Mouse (Mus musculus) heart, postnatal 4 days (tissue): ENCODE measurements around the gene Lrrc4c. TPM values are rescaled to one million over a fixed set of nuclear protein-coding genes. Genes with fewer than 3 reads are reported as not detected.

Experiments
- DNase-seq: peaks from one replicate; pipeline ENCODE4 v3.0.0; 2021
- microRNA-seq, 2 experiments: library from miRNA; unstranded; fragments of <30 nt; microRNA quantifications; one replicate each; pipeline ENCODE4 v1.2.0; 2021 to 2022
- total RNA-seq, 2 experiments: library from RNA; stranded (reverse); gene quantifications; 2 replicates each; pipeline ENCODE4 v1.2.3; 2021

The Lrrc4c gene
- total RNA-seq, 2 experiments from 2014 or later, result 0.67 to 0.70 TPM

DNA sequence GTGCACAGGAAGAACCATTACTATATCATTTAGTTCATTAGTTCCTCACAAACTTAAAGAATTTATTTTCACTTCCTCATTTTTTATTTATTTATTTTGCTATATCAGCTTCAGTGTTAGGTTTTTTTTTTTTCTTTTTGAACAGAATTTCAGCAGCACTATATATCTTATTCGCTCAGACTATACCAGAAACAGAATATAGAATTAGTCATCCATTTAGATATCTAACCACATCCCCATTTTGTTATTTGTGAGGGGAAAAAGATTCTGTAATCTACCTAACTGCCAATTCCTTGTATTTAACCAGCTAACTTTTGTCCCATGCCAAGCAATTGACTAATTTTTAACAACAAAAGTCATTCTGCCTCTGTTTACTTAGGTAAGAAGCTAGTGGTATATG is 1300.6 kb downstream of the Lrrc4c start:
- no peak for DNase-seq

GRCm38 (mm10) chr2:97639941-97640340 is 1322.0 kb downstream of the Lrrc4c start:
- no peak for DNase-seq

- no peak for DNase-seq
Measured at GRCm38 (mm10) chr2:97641661-97642060, 1323.7 kb downstream of the Lrrc4c start.

DNA sequence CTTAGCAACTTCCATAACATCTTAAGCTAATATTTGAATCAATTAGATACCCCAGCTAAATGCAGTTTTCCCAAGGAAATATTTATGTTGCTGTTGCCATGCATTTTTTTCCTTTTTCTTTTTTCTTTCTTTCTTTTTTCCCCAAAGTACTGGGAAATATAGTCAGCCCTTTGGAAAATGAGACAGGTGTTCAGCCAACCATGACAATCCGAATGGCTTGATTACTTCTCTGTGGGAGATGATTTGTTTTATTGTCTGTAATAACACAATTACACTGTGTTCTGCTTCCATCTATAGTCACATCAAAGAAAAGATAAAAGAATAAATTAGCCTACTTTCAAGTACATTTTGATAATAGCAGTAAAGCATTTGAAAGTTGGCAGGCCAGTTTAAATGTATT is 1334.7 kb downstream of the Lrrc4c start:
- no peak for DNase-seq

Small RNA genes within 50 kb of the gene (microRNA-seq; reads per million reads assigned to microRNA genes)
- 0 reads per million in 2 experiments for gene Gm44320
